In genomic region chr4:130926274-130926673, GRCm38 (mm10) we compare ENCODE assay signal across 25 mouse cellular contexts. TPM values are rescaled to one million over a fixed set of nuclear protein-coding genes. Genes with fewer than 3 reads are reported as not detected.
"Had no signal": no experiment of that assay in that cellular context is flagged by ENCODE, and none has a peak within 500 bp of the region (broad histone marks: within the 10 kb centered on the region; RNA-seq: fewer than 3 reads in every experiment).

No protein-coding gene starts in this region.

- H3K4me3 ChIP-seq: liver, embryonic 13.5 days; liver, embryonic 15.5 days; lung, embryonic 15.5 days; midbrain, embryonic 12.5 days; neural tube, embryonic 13.5 days had no signal

- H3K4me1 ChIP-seq: lung, embryonic 15.5 days had no signal

- H3K9ac ChIP-seq: liver, embryonic 13.5 days; liver, embryonic 15.5 days; liver, postnatal 0 days; lung, embryonic 15.5 days; midbrain, embryonic 12.5 days; neural tube, embryonic 13.5 days had no signal

- H3K27ac ChIP-seq: liver, embryonic 13.5 days; liver, embryonic 15.5 days; lung, embryonic 15.5 days; macrophage; midbrain, embryonic 12.5 days; neural tube, embryonic 13.5 days had no signal

- H3K9me3 ChIP-seq: liver, embryonic 13.5 days; liver, embryonic 15.5 days; lung, embryonic 15.5 days; midbrain, embryonic 12.5 days; neural tube, embryonic 13.5 days had no signal

- H3K27me3 ChIP-seq: liver, embryonic 13.5 days; liver, embryonic 15.5 days; lung, embryonic 15.5 days; neural tube, embryonic 13.5 days had no signal

- H3K4me2 ChIP-seq: liver, embryonic 11.5 days; liver, embryonic 13.5 days; liver, embryonic 15.5 days; lung, embryonic 15.5 days; midbrain, embryonic 12.5 days; neural tube, embryonic 13.5 days had no signal

- ATAC-seq: liver, postnatal 0 days; lung, postnatal 0 days had no signal

- H3K36me3 ChIP-seq: liver, embryonic 13.5 days; liver, embryonic 15.5 days; lung, embryonic 15.5 days; midbrain, embryonic 12.5 days; neural tube, embryonic 13.5 days had no signal

- DNase-seq: liver, embryonic 13.5 days; liver, postnatal 0 days; lung, adult 2 months; lung, postnatal 14 days; lung, postnatal 36 days; midbrain, embryonic 14.5 days; right cerebral cortex, postnatal 25 days; right cerebral cortex, postnatal 4 days; spleen, adult 18-20 months; thymus, adult 18-20 months; thymus, postnatal 14 days; thymus, postnatal 36 days had no signal

RNA-seq across cellular contexts. Expression of gene Matn1, which starts 17.9 kb away (rescaled TPM):
- total RNA-seq: megakaryocyte progenitor cell, adult 5-6 weeks; midbrain, postnatal 0 days; monocyte, adult 5-6 weeks; neutrophil, adult 5-6 weeks had no signal
- polyA plus RNA-seq: liver, postnatal 0 days; lung, postnatal 0 days; midbrain, embryonic 14.5 days; neural tube, embryonic 11.5 days; small intestine, adult 2 months had no signal
